ENCODE assay signal across 17 mouse cellular contexts in genomic region chr4:136786453-136787276, GRCm38 (mm10). TPM values are rescaled to one million over a fixed set of nuclear protein-coding genes. Genes with fewer than 3 reads are reported as not detected.
DNase-seq lines count a peak whose midpoint lies in the region; ATAC-seq and TF ChIP-seq lines count a peak whose summit lies in the region.
"Had no signal": no experiment of that assay in that cellular context is flagged by ENCODE, and none has a peak within 500 bp of the region (broad histone marks: within the 10 kb centered on the region; RNA-seq: fewer than 3 reads in every experiment).

No protein-coding gene starts in this region.

- peak; percentile 89 to 94 for DNase-seq in cerebellum, postnatal 10 days
- DNase-seq in cerebellum, adult 9-10 months = no peak
- DNase-seq in hindbrain, embryonic 11.5 days (ENCODE audit: low spot score) = peak; percentile 34
- no peak for DNase-seq in midbrain, embryonic 10.5 days (ENCODE audit: low spot score)
- peak; percentile 64 to 66 for DNase-seq in right cerebral cortex, adult 2 months (ENCODE audit: low spot score in 2 of 2)
- no peak for DNase-seq in lung, postnatal 0 days (ENCODE audit: low spot score)
- DNase-seq in kidney, adult 8-10 months = no peak
- no peak for DNase-seq in heart, postnatal 4 days
- DNase-seq: cerebellum, adult 18-20 months; gastrocnemius, postnatal 25 days; layer of hippocampus, postnatal 36 days; lung, embryonic 14.5 days; spleen, adult 18-20 months; thymus, adult 2 months had no signal

- peak; percentile 51; the same call in 1 of the 2 replicates for ATAC-seq in hindbrain, embryonic 11.5 days (ENCODE audit: low FRiP score)
- no peak for ATAC-seq in lung, postnatal 0 days

- H3K4me2 ChIP-seq in hindbrain, embryonic 11.5 days (replicated peaks; ENCODE audit: low read depth, low read length) = no peak overlapping the region
- H3K4me2 ChIP-seq in lung, postnatal 0 days (replicated peaks; ENCODE audit: low read depth, low read length) = no peak overlapping the region
- H3K4me2 ChIP-seq: embryonic facial prominence, embryonic 13.5 days; lung, embryonic 14.5 days had no signal

- 0 out of 2 replicates have a peak, but pooled peaks cover 2% of the 10 kb centered on the region for H3K27me3 ChIP-seq in hindbrain, embryonic 11.5 days (ENCODE audit: control insufficient read depth, insufficient read depth, low read length)
- no peaks in the 10 kb centered on the region for H3K27me3 ChIP-seq in midbrain, embryonic 10.5 days (ENCODE audit: low read depth, poor library complexity, severe bottlenecking)
- no peaks in the 10 kb centered on the region for H3K27me3 ChIP-seq in lung, postnatal 0 days (replicated peaks; ENCODE audit: insufficient read depth, low read length)
- H3K27me3 ChIP-seq: embryonic facial prominence, embryonic 13.5 days had no signal

- H3K4me3 ChIP-seq in hindbrain, embryonic 11.5 days (ENCODE audit: low read depth, low read length) = no peak overlapping the region
- H3K4me3 ChIP-seq in midbrain, embryonic 10.5 days = no peak overlapping the region
- no peak overlapping the region for H3K4me3 ChIP-seq in lung, postnatal 0 days (ENCODE audit: low read depth, low read length)
- H3K4me3 ChIP-seq: embryonic facial prominence, embryonic 13.5 days had no signal

- WGBS in hindbrain, embryonic 11.5 days = 41% methylated on average over 26 of the region's 26 CpGs
- WGBS in midbrain, embryonic 10.5 days = 65% methylated on average over 26 of the region's 26 CpGs
- WGBS in lung, postnatal 0 days = 57% methylated on average over 26 of the region's 26 CpGs

- no peaks in the 10 kb centered on the region for H3K9me3 ChIP-seq in hindbrain, embryonic 11.5 days (ENCODE audit: control insufficient read depth, low read length)
- H3K9me3 ChIP-seq in midbrain, embryonic 10.5 days (replicated peaks) = no peaks in the 10 kb centered on the region
- no peaks in the 10 kb centered on the region for H3K9me3 ChIP-seq in lung, postnatal 0 days (ENCODE audit: low read length)
- H3K9me3 ChIP-seq: embryonic facial prominence, embryonic 13.5 days; G1E had no signal

- no peak for TF ChIP-seq CTCF in lung, postnatal 0 days (IDR thresholded peaks at IDR 0.05)

- no peak overlapping the region for H3K9ac ChIP-seq in hindbrain, embryonic 11.5 days (ENCODE audit: low read depth, low read length)
- H3K9ac ChIP-seq in lung, postnatal 0 days (replicated peaks; ENCODE audit: low read depth) = no peak overlapping the region
- H3K9ac ChIP-seq: lung, embryonic 14.5 days had no signal

- no peaks in the 10 kb centered on the region for H3K36me3 ChIP-seq in hindbrain, embryonic 11.5 days (ENCODE audit: control insufficient read depth, insufficient read depth, low read length)
- peaks cover 48% of the 10 kb centered on the region for H3K36me3 ChIP-seq in midbrain, embryonic 10.5 days
- no peaks in the 10 kb centered on the region for H3K36me3 ChIP-seq in lung, postnatal 0 days (ENCODE audit: insufficient read depth, low read length)
- H3K36me3 ChIP-seq: embryonic facial prominence, embryonic 13.5 days; G1E had no signal

- peaks cover 18% of the 10 kb centered on the region for H3K4me1 ChIP-seq in hindbrain, embryonic 11.5 days (replicated peaks; ENCODE audit: control insufficient read depth, insufficient read depth, low read length)
- H3K4me1 ChIP-seq in midbrain, embryonic 10.5 days = peaks cover 86% of the 10 kb centered on the region
- H3K4me1 ChIP-seq in lung, postnatal 0 days (ENCODE audit: insufficient read depth, low read depth, low read length) = no peaks in the 10 kb centered on the region

- H3K27ac ChIP-seq in hindbrain, embryonic 11.5 days (ENCODE audit: low read depth, low read length) = peak overlapping the region; percentile 65; the same call in 1 of the 2 replicates
- peak overlapping the region; percentile 46 for H3K27ac ChIP-seq in midbrain, embryonic 10.5 days (replicated peaks)
- no peak overlapping the region for H3K27ac ChIP-seq in lung, postnatal 0 days (ENCODE audit: low read length)
- H3K27ac ChIP-seq: embryonic facial prominence, embryonic 13.5 days; kidney, postnatal 0 days had no signal

- no peak for TF ChIP-seq EP300 in lung, postnatal 0 days (IDR thresholded peaks at IDR 0.05)

RNA-seq across cellular contexts. Expression of gene Ephb2, which starts 49.1 kb away (rescaled TPM):
- 18.5 and 20.1 TPM in 2 replicates for polyA plus RNA-seq in hindbrain, embryonic 11.5 days (2014; fragmentation: Nextera tagmentation; extraction: Ambion mirVana)
- 15.6 and 20.9 TPM in 2 replicates for polyA plus RNA-seq in midbrain, embryonic 10.5 days (2016; fragmentation: Nextera tagmentation; extraction: Ambion mirVana)
- polyA plus RNA-seq in lung, postnatal 0 days (2015; fragmentation: Nextera tagmentation; extraction: Ambion mirVana) = 0.63 and 0.74 TPM in 2 replicates
- 1 to 10 TPM; 1.9 to 2.3 TPM for total RNA-seq in heart, postnatal 4 days (2021)

Comparison
In these comparisons a context has a peak if more than half of its experiments do, and no peak if none do; other contexts are left out.
1. DNase-seq: peak in cerebellum, postnatal 10 days (2 of 2), hindbrain, embryonic 11.5 days (single experiment) and right cerebral cortex, adult 2 months (2 of 2); none in cerebellum, adult 9-10 months (single experiment), midbrain, embryonic 10.5 days (single experiment), lung, postnatal 0 days (single experiment), kidney, adult 8-10 months (0 of 2) and heart, postnatal 4 days (single experiment).